Mouse (Mus musculus) CD4-positive, CD25-positive, alpha-beta regulatory T cell, adult 4 months (primary cell): ENCODE data around the gene Nktr. TPM values are rescaled to one million over a fixed set of nuclear protein-coding genes. Genes with fewer than 3 reads are reported as not detected.

Experiments used
- ATAC-seq: one replicate; pipeline ENCODE4 v1.8.0; 2017
- polyA plus RNA-seq, 2 experiments: library from polyadenylated mRNA; unstranded; fragments of 100-300 nt; shearing (Covaris generic); gene quantifications; one replicate each; pipeline ENCODE4 v1.2.1; 2017

Gene Nktr
- polyA plus RNA-seq, 2 experiments from 2014 or later: 104 to 128 TPM

DNA sequence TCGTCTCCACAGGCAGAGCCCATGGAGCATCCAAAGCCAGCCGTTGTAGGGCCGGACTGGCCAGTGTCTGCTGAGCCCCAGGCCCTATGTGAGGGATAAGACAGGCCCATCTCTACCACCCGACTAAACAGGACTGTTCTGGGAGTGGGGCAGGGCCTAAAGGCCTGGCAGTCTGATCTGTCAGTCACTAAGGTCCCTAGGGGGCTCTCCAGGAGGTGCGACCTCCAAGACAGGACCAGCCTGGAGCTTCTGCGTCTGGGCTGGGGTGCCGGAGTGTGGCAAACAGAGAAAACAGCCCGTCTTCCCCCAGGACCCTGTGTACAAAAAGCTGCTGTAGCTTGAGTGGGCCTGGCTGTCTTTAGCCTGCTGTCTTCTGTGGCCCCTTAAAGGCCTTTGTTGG is 42.8 kb downstream of the Nktr start:
- no peak for ATAC-seq

DNA sequence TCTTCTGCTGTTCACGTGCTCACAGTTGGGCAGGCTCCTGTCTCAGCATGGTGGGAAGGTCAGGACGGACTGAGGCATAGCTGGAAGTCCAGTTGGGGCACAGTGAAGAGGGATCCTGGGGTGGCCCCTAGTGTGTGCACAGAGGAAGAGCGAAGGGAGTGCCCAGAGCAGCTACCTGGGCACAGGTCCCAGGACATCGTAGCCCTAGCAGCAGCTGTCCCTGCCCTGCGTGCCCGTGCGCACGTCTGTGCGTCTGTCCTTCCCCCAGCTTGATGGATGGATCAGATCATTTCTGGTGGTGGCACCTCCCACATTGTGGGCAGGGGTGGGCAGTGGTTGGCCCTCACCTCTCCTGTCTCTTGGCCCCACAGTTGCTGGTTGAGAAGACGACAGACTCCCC is 43.3 kb downstream of the Nktr start:
- no peak for ATAC-seq

DNA sequence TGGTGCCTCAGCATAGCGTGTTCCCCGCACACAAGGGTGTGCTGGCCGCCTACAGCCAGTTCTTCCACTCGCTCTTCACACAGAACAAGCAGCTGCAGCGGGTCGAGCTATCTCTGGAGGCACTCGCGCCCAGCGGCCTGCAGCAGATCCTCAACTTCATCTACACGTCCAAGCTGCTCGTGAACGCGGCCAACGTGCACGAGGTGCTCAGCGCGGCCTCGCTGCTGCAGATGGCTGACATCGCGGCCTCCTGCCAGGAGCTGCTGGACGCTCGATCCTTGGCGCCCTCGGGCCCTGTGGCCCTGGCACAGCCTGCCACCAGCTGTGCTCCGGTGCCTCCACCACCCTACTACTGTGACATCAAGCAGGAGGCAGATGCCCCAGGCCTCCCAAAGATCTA is 43.8 kb downstream of the Nktr start:
- no peak for ATAC-seq

DNA sequence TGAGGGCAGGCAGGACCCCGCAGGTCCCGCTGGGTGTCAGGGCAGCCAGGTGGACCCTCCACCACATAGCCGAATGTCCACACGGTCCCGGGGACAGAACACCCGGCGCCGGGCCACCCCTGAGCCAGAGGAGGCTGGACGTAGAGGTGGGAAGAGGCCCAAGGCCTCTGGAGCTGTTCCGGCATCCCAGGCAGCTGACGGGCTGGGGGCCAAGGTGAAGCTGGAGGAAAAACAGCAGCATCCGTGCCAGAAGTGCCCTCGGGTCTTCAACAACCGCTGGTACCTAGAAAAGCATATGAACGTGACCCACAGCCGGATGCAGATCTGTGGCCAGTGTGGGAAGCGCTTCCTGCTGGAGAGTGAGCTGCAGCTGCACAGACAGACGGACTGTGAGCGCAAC is 44.7 kb downstream of the Nktr start:
- no peak for ATAC-seq

DNA sequence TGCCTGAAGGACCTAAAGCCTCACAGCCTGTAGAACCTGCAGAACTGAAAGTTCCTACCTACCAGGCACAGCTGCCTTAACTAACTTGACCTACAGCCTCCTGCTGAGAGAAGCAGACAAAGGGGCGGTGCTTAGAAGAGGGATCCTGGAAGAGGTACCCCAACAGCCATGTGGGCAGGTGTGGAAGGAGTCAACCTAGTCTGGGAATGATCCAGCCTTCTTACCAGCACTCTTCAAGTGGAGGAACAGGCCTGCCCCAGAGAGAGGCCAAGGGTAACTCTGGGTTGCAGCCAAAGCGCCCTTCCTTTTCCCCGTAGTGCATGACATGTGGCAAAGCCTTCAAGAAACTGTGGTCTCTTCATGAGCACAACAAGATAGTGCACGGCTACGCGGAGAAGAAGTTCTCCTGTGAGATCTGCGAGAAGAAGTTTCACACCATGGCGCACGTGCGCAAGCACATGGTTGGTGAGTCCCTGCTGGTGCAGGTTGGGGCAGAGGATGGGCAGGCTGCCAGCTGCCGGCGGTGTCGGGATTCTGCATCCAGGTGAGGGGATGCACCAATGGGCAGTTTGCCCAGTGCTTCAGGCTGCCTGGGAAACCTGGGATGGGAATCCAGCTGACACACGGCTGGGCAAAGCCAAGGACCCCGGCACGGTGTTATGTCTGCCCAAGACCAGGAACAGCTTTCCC is 46.3 kb downstream of the Nktr start:
- ATAC-seq: no peak

DNA sequence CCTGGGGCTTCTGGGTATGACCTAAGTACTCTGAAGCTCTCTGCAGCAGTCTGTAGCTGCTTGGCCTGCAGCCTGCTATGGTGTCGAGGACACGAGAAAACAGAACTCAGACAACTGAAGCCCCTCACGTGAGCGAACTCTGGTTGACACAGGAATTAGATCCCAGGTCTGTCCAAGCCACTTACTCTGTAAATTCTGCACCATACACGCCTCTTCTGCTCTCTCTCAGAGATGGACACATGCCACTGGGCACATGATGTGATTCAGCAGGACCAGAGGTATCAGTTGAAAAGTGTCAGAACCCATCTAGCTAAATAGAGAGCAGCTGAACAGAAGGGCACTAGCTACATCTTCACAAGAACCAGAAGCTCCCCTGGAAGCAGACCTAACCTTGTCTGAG is 53.4 kb downstream of the Nktr start:
- ATAC-seq: no peak

DNA sequence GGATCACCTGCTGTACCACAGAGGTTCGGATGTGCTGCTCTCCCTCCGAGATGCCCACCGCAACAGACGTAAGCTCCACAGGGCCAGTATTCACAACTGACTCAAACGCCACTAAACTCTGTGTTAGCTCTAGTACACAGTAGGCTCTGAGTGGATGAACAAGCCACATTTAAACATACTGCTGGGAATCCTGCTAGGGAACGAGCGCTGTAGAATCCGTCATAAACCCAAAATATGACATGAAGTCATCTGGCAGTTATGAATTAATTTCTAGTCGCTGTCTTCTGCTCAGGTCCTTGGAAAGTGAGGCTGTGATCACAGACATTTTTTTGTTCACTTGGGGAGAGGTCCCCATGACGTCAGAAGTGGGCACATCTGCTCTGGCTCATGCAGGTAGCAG is 57.0 kb downstream of the Nktr start:
- ATAC-seq: no peak

DNA sequence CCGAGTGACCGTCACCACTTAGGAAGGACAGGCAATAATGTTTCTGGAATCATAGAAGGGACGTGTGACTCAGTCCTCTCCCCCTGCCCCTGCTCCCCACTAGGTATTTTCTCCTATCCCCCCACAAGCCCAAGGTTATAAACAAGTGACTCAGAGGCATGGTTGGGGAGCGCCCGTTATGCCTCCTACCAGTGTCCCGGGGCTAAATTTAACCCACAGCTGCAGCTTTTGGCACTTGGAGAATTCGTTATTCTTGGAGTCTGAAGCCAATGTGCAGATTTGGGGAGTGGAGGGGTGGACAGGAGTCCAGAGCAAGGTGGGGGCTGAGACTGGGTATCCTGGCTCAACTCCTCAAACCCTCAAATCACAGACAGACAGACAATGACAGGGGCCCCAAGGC is 57.5 kb downstream of the Nktr start:
- no peak for ATAC-seq

DNA sequence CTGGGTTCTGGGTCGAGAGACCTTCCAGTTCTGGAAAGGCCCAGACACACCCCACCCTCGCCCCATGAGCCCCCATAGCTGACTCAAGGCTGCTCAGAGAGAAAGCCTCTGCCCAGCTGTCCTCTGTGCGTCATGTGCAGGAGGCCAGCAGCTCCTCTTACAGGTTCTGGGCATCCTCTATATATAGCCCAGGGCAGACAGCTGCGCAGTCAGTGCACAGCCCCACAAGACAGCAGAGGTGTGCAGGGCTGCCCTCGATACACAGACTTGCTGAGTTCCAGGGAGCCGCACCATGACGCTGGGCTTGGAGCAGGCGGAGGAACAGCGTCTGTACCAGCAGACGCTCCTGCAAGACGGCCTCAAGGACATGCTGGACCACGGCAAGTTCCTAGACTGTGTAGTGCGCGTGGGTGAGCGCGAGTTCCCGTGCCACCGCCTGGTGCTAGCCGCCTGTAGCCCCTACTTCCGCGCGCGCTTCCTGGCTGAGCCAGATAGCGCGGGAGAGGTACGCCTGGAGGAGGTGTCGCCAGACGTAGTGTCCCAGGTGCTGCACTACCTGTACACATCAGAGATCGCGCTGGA is 58.6 kb downstream of the Nktr start, which contains the start of gene Klhl40:
Gene Klhl40 (plus strand): TSS at position 124 of the 582 bp plus-strand sequence.
- ATAC-seq: no peak

DNA sequence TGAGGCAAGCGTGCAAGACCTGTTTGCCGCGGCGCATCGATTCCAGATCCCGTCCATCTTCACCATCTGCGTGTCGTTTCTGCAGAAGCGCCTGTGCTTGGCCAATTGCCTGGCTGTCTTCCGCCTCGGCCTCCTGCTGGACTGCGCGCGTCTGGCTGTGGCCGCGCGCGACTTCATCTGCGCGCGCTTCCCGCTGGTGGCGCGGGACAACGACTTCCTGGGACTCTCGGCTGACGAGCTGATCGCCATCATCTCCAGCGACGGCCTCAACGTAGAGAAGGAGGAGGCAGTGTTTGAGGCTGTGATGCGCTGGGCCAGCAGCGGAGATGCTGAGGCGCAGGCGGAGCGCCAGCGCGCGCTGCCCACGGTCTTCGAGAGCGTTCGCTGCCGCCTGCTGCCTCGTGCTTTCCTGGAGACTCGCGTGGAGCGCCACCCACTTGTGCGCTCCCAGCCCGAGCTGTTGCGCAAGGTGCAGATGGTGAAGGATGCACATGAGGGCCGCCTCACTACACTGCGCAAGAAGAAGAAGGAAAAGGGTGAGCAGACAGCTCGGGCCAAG is 59.2 kb downstream of the Nktr start:
- ATAC-seq: no peak

DNA sequence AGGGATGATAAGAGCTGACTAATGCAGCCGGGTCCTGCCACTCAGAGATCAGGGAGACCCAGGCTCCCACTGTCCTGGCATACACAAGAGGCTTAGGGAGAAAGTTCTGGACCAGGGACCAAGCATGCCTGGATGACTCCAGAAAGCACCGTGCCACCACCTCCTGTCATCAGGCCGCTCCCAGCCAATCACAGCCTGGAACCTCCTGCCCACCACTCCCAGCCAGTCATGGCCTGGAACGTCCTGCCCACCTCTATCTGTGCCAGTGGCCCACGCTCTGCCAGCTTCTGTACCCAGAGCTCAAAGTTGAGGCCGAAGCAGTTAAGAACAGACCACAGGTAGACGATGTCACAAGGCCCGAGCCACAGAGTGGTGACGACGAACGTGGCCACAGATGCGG is 65.8 kb downstream of the Nktr start:
- ATAC-seq: no peak

DNA sequence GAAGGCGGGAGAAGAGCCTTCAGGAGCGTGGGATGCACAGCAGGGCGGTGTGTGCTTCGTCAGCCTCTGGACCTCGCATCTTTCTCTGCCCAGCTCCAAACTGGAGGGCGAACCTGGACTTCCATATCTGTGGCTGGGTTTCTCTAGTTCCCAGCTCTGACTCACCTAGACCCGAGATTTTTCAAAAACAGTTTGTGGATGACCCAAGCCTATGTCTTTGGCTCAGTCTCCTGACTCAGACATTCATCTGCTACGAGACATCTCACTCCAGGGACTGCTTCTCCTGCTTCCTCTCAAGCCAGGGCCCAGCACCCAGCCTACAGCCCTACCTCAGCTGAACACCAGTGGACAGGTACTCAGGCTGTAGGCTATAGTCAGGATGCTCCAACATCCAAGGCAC is 66.3 kb downstream of the Nktr start:
- ATAC-seq: no peak

DNA sequence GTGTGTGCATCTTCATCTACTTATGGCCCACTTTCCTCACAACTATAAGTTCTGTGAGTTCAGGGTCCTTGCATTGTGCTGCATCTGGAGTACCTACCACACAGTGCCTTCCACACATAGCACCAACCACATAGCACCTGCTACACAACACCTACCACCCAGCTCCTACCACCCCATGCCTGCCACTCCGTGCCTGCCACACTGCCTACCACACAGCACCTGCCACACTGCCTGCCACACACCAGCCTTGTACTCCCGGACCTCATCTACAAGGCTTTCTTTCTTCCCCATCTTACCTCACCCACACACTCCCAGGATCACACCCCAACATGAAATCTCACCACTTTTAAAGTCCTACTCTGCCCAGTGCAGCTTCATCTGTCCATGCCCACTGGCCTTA is 67.4 kb downstream of the Nktr start:
- ATAC-seq: no peak

DNA sequence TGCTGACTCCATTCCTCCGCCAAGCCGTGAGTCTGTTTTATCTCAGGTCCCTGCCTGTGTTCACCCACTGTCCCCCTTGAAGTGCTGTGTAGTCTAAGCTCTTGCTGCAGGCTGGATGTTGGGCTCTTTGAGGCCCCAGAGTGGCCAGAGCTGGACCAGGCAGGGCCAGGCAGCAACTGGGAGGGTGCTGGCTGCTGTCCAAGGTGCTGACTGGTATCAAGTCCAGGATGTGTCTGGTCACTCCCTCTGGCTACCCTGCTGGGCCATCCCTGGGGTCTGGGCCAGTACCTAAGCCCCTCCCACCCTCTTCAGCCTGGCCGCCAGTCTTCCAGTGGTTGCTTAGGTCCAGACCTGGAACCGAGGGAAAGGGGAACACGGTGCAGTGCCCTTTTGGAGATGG is 72.2 kb downstream of the Nktr start:
- no peak for ATAC-seq

DNA sequence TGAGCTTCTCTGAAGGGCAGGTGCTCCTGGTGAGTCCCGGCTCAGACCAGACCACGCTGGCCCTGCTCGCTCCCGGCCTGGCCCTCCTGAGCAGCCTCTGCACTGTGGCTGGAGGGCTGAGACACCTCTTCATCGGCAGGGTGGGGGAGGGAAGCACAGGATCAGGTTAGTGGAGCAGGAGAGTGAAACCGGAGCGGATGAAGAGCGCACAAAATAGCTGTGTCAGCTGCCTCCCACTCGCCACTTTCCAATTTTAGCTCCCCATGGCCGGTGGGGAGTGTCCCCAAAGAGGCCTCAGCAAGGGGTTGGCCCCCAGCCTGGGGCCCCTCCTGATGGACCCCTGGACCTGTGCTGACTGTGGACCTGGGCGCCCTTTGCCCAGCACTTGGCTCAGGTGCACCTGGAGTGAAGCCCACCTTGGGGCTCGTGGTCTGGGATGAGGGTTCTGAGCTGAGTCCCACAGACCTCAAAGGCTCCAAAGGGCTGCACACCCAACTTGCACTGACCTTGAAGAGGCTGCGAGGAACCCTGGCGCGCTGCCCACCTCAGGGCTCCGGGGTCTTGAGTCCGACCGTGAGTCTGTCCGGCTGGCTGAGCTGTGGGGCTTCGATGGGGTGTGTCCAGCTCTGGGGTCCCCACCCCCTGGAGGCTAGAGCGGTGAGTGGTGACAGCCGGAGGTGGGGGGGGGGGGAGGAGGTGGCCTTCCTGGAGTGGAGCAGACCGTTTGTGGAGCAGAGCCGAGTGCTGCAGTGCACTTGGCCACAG is 73.0 kb downstream of the Nktr start, which contains the start of gene Hhatl:
Gene Hhatl (minus strand): TSS at position 751 of the 765 bp plus-strand sequence.
- ATAC-seq: no peak

DNA sequence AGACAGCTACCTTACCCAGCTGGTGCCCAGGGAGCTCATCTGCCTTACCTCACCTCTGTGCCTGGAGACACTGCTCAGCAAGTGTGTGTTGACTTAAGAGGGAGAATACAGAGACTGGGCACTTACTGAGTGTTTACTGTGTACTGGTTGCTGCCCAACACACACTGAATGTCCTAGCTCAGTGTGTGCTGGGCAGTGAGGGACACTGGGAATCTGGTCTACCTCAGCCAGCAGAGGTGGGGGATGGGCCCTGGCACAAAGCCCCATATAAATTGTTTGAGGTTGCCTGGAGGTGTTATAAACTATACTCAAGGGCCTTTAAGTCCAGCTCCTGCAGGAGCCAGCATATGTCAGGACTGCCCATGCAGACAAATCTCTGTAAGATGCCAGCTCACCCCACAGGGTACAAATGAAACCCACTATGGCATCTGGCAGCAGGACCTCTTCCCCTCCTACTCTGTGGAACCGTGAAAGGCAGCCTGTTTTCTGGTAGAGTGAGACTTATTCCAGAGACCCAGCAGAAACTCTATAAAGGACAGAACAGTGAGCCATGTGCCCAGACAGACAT is 76.1 kb downstream of the Nktr start:
- no peak for ATAC-seq

DNA sequence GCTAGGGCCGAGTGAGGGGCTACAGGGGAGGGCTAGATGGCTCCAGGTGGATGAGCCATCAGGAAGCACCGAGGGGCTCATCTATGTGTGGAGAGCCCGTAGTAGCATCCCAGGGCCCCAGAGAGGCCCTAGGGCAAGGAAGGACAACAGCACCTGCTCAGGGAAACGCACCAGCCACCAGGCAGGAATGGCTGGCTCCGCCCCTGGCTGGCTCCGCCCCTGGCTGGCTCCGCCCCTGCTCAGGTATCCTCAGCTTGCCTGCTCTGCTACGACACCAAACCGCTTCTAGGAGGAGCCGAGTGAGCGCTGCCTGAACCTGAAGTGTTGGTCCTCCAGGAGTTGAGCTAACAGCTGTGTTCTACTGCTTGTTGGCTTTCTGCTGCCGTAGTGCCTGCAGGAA is 78.8 kb downstream of the Nktr start:
- no peak for ATAC-seq

DNA sequence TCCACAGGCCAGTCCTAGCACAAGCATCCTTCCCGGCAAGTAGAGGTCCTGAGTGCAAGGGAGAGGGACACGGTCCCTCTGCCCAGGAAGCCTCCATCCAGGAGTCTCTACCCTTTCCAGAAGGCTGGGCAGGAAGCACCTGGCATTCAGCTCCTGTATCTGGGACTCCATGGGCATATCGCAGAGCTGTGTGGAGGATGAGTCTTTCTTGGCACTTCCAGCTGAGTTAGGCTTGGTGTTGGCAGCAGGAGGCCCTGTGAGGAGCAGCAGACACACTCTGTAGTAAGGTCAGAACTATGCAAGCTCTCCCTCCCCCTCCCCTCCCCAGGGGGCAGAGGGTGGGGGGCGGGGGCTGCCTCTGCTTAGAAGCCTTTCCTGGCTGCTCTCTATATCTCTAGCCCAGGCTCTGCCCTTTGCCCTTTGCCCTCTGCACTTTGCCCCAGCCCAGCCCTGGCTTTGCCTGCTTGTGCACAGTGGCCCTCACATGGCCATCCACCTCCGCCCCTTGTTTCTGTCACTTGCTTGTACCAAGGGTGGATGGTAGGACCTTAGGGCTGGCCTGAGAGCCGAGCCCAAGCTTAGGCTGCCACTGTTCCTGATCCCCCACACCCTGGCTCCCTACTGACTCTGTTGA is 80.0 kb downstream of the Nktr start:
- ATAC-seq: no peak

DNA sequence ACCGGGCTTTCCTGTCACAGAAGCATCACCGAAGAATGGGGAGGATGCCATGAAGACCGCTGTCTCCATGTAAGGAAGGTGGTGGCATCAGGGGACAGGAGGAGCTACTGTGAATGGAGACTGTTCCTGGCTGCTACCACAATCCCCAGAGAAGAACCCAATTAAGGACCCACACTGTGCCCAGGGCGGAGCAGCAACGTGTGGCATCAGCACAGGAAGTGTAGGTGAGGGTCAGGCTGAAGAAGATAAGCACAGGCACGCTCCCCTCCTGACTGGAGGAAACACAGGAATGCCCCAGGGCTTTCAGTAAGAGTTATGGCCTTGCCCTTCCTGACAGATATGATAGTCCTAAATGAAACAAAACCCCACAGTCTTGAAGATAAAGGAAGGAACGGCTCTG is 83.8 kb downstream of the Nktr start:
- no peak for ATAC-seq
